Mouse (Mus musculus): ENCODE results near the gene Rab25. TPM values are rescaled to one million over a fixed set of nuclear protein-coding genes. Genes with fewer than 3 reads are reported as not detected.
"Not testable (repeated sequence)": the region's sequence is repeated elsewhere in the genome, so short reads cannot be mapped to it uniquely, and the experiment has no call there.

Gene Rab25
- polyA plus RNA-seq, 1 experiment from 2014 or later: 0.78 TPM

- DNase-seq (ENCODE audit: low spot score) (no peak), ATAC-seq (ENCODE audit: insufficient read depth, low FRiP score, low TSS enrichment) (no peak)
- no peak overlapping the region for H3K4me3 ChIP-seq (ENCODE audit: low read depth, low read length)
- no peak overlapping the region for H3K4me2 ChIP-seq (ENCODE audit: low read depth)
- peaks cover 22% of the 10 kb centered on the region for H3K36me3 ChIP-seq (ENCODE audit: control insufficient read depth, insufficient read depth, low read length)
- no peak overlapping the region for H3K9ac ChIP-seq (ENCODE audit: low read length)
- H3K4me1 ChIP-seq (ENCODE audit: control insufficient read depth, insufficient read depth, low read length): peaks cover 2% of the 10 kb centered on the region; the same call in 1 of the 2 replicates
- H3K27ac ChIP-seq (ENCODE audit: low read depth, low read length): no peak overlapping the region
- WGBS: 97% methylated on average over 6 of the region's 6 CpGs
- H3K27me3 ChIP-seq (ENCODE audit: control insufficient read depth, insufficient read depth, low read length): no peaks in the 10 kb centered on the region
- no peaks in the 10 kb centered on the region for H3K9me3 ChIP-seq (ENCODE audit: control insufficient read depth, low read length)
Measured at GRCm38 (mm10) chr3:88585769-88586168, 37.7 kb upstream of the Rab25 start.

DNA sequence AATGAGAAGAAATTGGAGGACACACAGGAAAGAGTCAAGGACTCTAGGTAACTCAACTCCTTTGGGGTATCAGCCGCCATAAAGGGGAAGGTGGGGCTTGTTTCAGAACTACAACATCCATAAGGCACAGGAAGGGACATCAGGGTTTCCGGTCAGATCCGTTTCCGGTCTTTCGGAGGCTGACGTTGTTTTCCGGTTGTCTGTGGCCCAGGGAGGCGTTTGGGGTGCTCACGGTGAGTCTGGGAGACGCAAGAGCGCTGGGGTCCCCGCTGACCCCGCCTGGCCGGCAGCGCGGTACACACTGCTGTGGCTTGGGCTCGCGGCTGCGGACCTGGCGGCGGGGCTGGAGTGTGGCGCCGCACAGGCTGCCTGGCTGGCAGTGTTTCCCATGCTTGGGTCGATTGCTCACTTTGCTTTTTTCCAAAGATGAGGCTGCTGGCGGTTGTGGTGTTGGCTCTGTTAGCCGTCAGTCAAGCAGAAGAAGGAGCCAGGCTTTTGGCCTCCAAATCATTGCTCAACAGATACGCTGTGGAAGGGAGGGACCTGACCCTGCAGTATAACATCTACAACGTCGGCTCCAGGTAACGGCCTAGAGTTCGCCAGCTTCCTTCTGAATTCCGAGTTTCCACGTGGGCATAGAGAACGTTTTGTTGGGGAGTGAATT is 31.5 kb upstream of the Rab25 start:
- peak; percentile 55; the same call in 1 of the 2 replicates for ATAC-seq (ENCODE audit: insufficient read depth, low FRiP score, low TSS enrichment)
- DNase-seq (ENCODE audit: low spot score): peak; percentile 79
- H3K27me3 ChIP-seq (ENCODE audit: control insufficient read depth, insufficient read depth, low read length): no peaks in the 10 kb centered on the region
- H3K4me3 ChIP-seq (ENCODE audit: low read depth, low read length): peak overlapping the region; percentile 96
- under 1% methylated on average over 34 of the region's 34 CpGs for WGBS
- peaks cover 4% of the 10 kb centered on the region; the same call in 1 of the 2 replicates for H3K36me3 ChIP-seq (ENCODE audit: control insufficient read depth, insufficient read depth, low read length)
- H3K4me2 ChIP-seq (ENCODE audit: low read depth): peak overlapping the region; percentile 58
- H3K4me1 ChIP-seq (ENCODE audit: control insufficient read depth, insufficient read depth, low read length): 0 out of 2 replicates have a peak, but pooled peaks cover 3% of the 10 kb centered on the region
- H3K9ac ChIP-seq (ENCODE audit: low read length): peak overlapping the region; percentile 77
- no peaks in the 10 kb centered on the region for H3K9me3 ChIP-seq (ENCODE audit: control insufficient read depth, low read length)
- peak overlapping the region; percentile 27; the same call in 1 of the 2 replicates for H3K27ac ChIP-seq (ENCODE audit: low read depth, low read length)

DNA sequence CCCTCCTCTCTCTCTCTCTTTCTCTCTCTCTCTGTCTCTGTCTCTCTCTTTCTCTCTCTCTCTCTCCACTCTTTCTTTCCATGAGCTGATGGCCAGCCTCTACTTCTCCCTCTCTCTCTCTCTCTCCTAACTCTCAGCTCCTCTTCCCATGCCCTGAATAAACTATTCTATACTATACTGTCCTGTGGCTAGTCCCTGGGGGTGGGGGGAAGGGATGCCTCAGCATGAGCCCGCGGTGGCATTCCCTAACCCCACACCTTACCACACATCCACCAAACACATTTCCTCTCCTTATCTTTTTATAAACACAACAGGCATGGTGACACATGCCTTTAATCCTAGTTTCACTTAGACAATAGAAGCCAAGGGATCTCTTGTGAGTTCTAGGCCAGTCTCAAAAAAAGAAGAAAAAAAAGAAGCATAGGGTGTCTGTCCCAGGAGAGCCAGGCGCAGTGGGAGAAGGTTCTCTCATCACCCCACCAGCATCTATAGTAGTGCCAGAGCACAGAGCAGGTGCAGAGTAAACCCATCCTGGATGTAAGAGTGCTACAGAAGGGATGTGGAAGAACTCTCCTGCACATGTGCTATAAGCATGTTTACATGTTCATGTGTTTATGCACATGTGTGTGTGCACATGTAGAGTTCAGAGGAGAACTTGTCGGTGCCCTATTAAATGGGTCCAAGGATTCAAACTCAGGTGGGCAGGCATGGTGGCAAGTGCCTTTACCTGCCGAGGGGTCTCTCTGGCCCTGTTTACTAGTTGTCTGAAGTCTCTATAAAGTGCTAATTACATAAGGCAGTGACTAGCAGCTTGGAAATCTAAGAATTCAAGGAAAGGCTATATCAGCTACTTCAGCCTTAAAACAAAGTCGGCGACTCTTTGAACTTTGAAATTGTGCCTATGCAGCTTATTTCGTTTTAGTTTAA is 30.7 kb upstream of the Rab25 start:
- ATAC-seq (ENCODE audit: insufficient read depth, low FRiP score, low TSS enrichment): no peak
- no peak overlapping the region for H3K27ac ChIP-seq (ENCODE audit: low read depth, low read length)

DNA sequence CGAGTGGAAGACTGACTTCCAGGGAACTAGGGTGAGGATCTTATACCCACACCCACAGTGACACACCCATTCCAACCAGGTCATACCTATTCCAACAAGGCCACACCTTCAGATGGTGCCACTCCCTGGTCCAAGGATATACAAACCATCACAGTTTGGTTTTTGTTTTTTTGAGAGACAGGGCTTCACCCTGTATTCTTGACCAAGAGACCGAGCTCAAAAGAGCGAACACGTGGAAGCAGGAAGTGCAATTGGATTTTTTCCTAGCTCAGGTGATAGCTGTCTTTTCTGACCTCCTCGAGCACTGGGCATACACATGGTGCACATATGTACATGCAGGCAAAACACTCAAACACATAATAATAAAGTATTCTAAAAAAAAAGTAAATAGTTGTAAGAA is 29.7 kb upstream of the Rab25 start:
- H3K9ac ChIP-seq (ENCODE audit: low read length); H3K4me2 ChIP-seq (ENCODE audit: low read depth); H3K36me3 ChIP-seq (ENCODE audit: control insufficient read depth, insufficient read depth, low read length); ATAC-seq (ENCODE audit: insufficient read depth, low FRiP score, low TSS enrichment); H3K27me3 ChIP-seq (ENCODE audit: control insufficient read depth, insufficient read depth, low read length); H3K4me1 ChIP-seq (ENCODE audit: control insufficient read depth, insufficient read depth, low read length); H3K4me3 ChIP-seq (ENCODE audit: low read depth, low read length); H3K27ac ChIP-seq (ENCODE audit: low read depth, low read length); DNase-seq (ENCODE audit: low spot score); H3K9me3 ChIP-seq (ENCODE audit: control insufficient read depth, low read length): not testable (repeated sequence)
- WGBS: 87% methylated on average over 5 of the region's 5 CpGs

More for the DNA sequence above, 30.7 kb upstream of the Rab25 start:
- H3K4me2 ChIP-seq (ENCODE audit: low read depth): peak overlapping the region; percentile 58
- no peak overlapping the region; the same call in 1 of the 2 replicates for H3K9ac ChIP-seq (ENCODE audit: low read length)
- no peaks in the 10 kb centered on the region for H3K9me3 ChIP-seq (ENCODE audit: control insufficient read depth, low read length)
- WGBS: 49% methylated on average over 8 of the region's 8 CpGs
- peaks cover 4% of the 10 kb centered on the region; the same call in 1 of the 2 replicates for H3K36me3 ChIP-seq (ENCODE audit: control insufficient read depth, insufficient read depth, low read length)
- H3K4me1 ChIP-seq (ENCODE audit: control insufficient read depth, insufficient read depth, low read length): 0 out of 2 replicates have a peak, but pooled peaks cover 3% of the 10 kb centered on the region
- H3K4me3 ChIP-seq (ENCODE audit: low read depth, low read length): peak overlapping the region; percentile 96
- no peaks in the 10 kb centered on the region for H3K27me3 ChIP-seq (ENCODE audit: control insufficient read depth, insufficient read depth, low read length)
- DNase-seq (ENCODE audit: low spot score): no peak

DNA sequence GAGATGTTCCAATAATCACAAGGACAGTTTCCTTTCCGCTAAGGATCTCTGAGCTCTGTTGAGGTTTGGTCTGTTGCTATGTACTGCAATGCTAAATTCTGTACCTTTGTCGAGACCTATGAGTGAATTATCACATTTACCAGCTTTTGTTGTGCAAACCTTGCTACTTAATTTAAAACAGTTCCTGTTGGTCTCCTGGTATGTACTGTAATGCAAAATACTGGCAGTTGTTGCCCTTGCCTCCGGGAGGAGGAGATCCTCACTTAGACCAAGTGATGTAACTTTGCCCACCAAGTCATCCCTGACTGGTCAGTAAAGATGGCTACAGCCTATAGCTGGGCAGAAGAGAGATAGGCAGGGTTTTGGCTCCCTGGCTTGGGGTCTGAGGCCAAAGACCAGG is 27.4 kb upstream of the Rab25 start, which contains the start of gene Ssr2:
Ssr2 (plus strand) TSS at position 337 of the 400 bp plus-strand sequence.
- 87% methylated on average over 3 of the region's 3 CpGs for WGBS
- H3K4me3 ChIP-seq (ENCODE audit: low read depth, low read length): no peak within 1 kb of the TSS
- H3K9me3 ChIP-seq (ENCODE audit: control insufficient read depth, low read length): no peaks in the 10 kb centered on the region
- no peak within 1 kb of the TSS for H3K4me2 ChIP-seq (ENCODE audit: low read depth)
- H3K9ac ChIP-seq (ENCODE audit: low read length): no peak within 1 kb of the TSS
- H3K36me3 ChIP-seq (ENCODE audit: control insufficient read depth, insufficient read depth, low read length): no peaks in the 10 kb centered on the region
- ATAC-seq (ENCODE audit: insufficient read depth, low FRiP score, low TSS enrichment) (no peak), DNase-seq (ENCODE audit: low spot score) (no peak)
- no peak within 1 kb of the TSS for H3K27ac ChIP-seq (ENCODE audit: low read depth, low read length)
- H3K27me3 ChIP-seq (ENCODE audit: control insufficient read depth, insufficient read depth, low read length): no peaks in the 10 kb centered on the region
- 0 out of 2 replicates have a peak, but pooled peaks cover 3% of the 10 kb centered on the region for H3K4me1 ChIP-seq (ENCODE audit: control insufficient read depth, insufficient read depth, low read length)

DNA sequence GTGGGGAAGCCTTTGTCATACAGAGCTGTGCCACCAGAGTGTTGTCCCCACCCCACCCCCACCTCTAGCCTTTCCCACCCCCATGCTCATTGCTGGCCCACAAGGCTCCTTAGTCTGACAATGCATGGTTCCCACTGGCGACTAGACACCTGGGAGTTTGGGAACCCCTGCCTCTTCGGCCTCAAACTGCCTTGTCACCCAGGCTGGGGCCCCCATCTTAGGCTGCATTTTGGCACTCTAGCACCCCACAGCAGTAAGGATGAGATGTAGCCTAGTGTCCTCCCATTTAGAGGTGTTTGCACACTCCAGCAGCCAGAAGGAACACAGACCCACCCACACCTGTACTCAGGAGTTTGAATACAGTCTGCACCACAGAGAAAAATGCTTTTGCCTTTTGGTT is 25.7 kb upstream of the Rab25 start:
- no peak overlapping the region for H3K9ac ChIP-seq (ENCODE audit: low read length)
- DNase-seq (ENCODE audit: low spot score): no peak
- no peaks in the 10 kb centered on the region for H3K27me3 ChIP-seq (ENCODE audit: control insufficient read depth, insufficient read depth, low read length)
- no peak overlapping the region for H3K4me3 ChIP-seq (ENCODE audit: low read depth, low read length)
- no peaks in the 10 kb centered on the region for H3K4me1 ChIP-seq (ENCODE audit: control insufficient read depth, insufficient read depth, low read length)
- H3K27ac ChIP-seq (ENCODE audit: low read depth, low read length): no peak overlapping the region
- peaks cover 10% of the 10 kb centered on the region for H3K36me3 ChIP-seq (ENCODE audit: control insufficient read depth, insufficient read depth, low read length)
- H3K9me3 ChIP-seq (ENCODE audit: control insufficient read depth, low read length): no peaks in the 10 kb centered on the region
- H3K4me2 ChIP-seq (ENCODE audit: low read depth): no peak overlapping the region
- 83% methylated on average over 2 of the region's 2 CpGs for WGBS
- no peak for ATAC-seq (ENCODE audit: insufficient read depth, low FRiP score, low TSS enrichment)

GRCm38 (mm10) chr3:88572835-88573234 is 24.7 kb upstream of the Rab25 start:
- Histone ChIP-seq H3K4me3 (ENCODE audit: low read depth, low read length) (no peak overlapping the region), H3K4me2 (ENCODE audit: low read depth) (no peak overlapping the region), H3K27ac (ENCODE audit: low read depth, low read length) (no peak overlapping the region), H3K36me3 (ENCODE audit: control insufficient read depth, insufficient read depth, low read length) (peaks cover 18% of the 10 kb centered on the region), H3K9ac (ENCODE audit: low read length) (no peak overlapping the region), H3K27me3 (ENCODE audit: control insufficient read depth, insufficient read depth, low read length) (no peaks in the 10 kb centered on the region), H3K9me3 (ENCODE audit: control insufficient read depth, low read length) (no peaks in the 10 kb centered on the region), H3K4me1 (ENCODE audit: control insufficient read depth, insufficient read depth, low read length) (no peaks in the 10 kb centered on the region)
- 73% methylated on average over 2 of the region's 2 CpGs for WGBS
- ATAC-seq (ENCODE audit: insufficient read depth, low FRiP score, low TSS enrichment): no peak
- DNase-seq (ENCODE audit: low spot score): no peak

GRCm38 (mm10) chr3:88571856-88572255 is 23.8 kb upstream of the Rab25 start:
- peaks cover 23% of the 10 kb centered on the region for H3K36me3 ChIP-seq (ENCODE audit: control insufficient read depth, insufficient read depth, low read length)
- no peak overlapping the region for H3K27ac ChIP-seq (ENCODE audit: low read depth, low read length)
- 80% methylated on average over 1 of the region's 1 CpGs for WGBS
- H3K27me3 ChIP-seq (ENCODE audit: control insufficient read depth, insufficient read depth, low read length): no peaks in the 10 kb centered on the region
- DNase-seq (ENCODE audit: low spot score): no peak
- no peak overlapping the region for H3K9ac ChIP-seq (ENCODE audit: low read length)
- no peak overlapping the region for H3K4me2 ChIP-seq (ENCODE audit: low read depth)
- no peaks in the 10 kb centered on the region for H3K9me3 ChIP-seq (ENCODE audit: control insufficient read depth, low read length)
- no peaks in the 10 kb centered on the region for H3K4me1 ChIP-seq (ENCODE audit: control insufficient read depth, insufficient read depth, low read length)
- no peak overlapping the region for H3K4me3 ChIP-seq (ENCODE audit: low read depth, low read length)
- ATAC-seq (ENCODE audit: insufficient read depth, low FRiP score, low TSS enrichment): no peak
